Mouse (Mus musculus) MEL (cell line): ENCODE measurements around the gene Ccdc115. TPM values are rescaled to one million over a fixed set of nuclear protein-coding genes. Genes with fewer than 3 reads are reported as not detected.

Experiments
- DNase-seq: peaks from one replicate; pipeline ENCODE4 v3.0.0; 2011; ENCODE audit warnings: low read depth, low spot score
- H3K27ac ChIP-seq: 2 replicates; pipeline ENCODE4 v1.5.1; 2012; ENCODE audit warnings: low read depth, mild to moderate bottlenecking, control low read depth, low read length, moderate library complexity; ENCODE audit not compliant: control insufficient read depth
- H3K27me3 ChIP-seq, 2 experiments: fragments of 150-350 bp in 1 of 2; sonication (generic) in 1 of 2; 2 replicates each; pipeline ENCODE4 v1.6.1; 2012; ENCODE audit warnings: low read length in 2 of 2, mild to moderate bottlenecking in 2 of 2, improper control_type of control experiment in 1 of 2, moderate library complexity in 1 of 2; ENCODE audit not compliant: insufficient read depth in 2 of 2, control insufficient read depth in 1 of 2
- H3K36me3 ChIP-seq, 2 experiments: 2 replicates each; pipeline ENCODE4 v1.6.1; 2012 to 2014; ENCODE audit warnings: low read length in 2 of 2, improper control_type of control experiment in 1 of 2, inconsistent platforms in 1 of 2, mild to moderate bottlenecking in 1 of 2; ENCODE audit not compliant: insufficient read depth in 2 of 2, control insufficient read depth in 1 of 2
- H3K4me1 ChIP-seq, 2 experiments: fragments of 150-350 bp in 1 of 2; sonication (generic) in 1 of 2; 2 replicates each; pipeline ENCODE4 v1.6.1; 2012; ENCODE audit warnings: low read length in 2 of 2, improper control_type of control experiment in 1 of 2, mild to moderate bottlenecking in 1 of 2; ENCODE audit not compliant: insufficient read depth in 2 of 2, control insufficient read depth in 1 of 2
- H3K4me3 ChIP-seq, 2 experiments: fragments of 150-350 bp in 1 of 2; sonication (generic) in 1 of 2; 2 replicates each; pipeline ENCODE4 v1.5.1; 2012; ENCODE audit warnings: low read depth in 2 of 2, low read length in 2 of 2, mild to moderate bottlenecking in 2 of 2, moderate library complexity in 2 of 2, control low read depth in 1 of 2, improper control_type of control experiment in 1 of 2; ENCODE audit not compliant: control insufficient read depth in 1 of 2, insufficient read depth in 1 of 2
- H3K79me2 ChIP-seq: 2 replicates; pipeline ENCODE4 v1.6.1; 2012; ENCODE audit warnings: mild to moderate bottlenecking, low read length, moderate library complexity; ENCODE audit not compliant: control insufficient read depth, poor library complexity, insufficient read depth
- H3K9ac ChIP-seq: 2 replicates; pipeline ENCODE4 v1.6.1; 2012; ENCODE audit warnings: low read depth, mild to moderate bottlenecking, control low read depth, low read length, moderate library complexity; ENCODE audit not compliant: control insufficient read depth, poor library complexity, severe bottlenecking
- H3K9me3 ChIP-seq: fragments of 150-350 bp; sonication (generic); replicated peaks from 2 replicates; pipeline ENCODE4 v1.6.1; 2012; ENCODE audit warnings: mild to moderate bottlenecking, low read length, improper control_type of control experiment, moderate library complexity; ENCODE audit not compliant: insufficient read depth
- BHLHE40 ChIP-seq: IDR thresholded peaks from 2 replicates; pipeline ENCODE4 v1.6.1; 2012; ENCODE audit warnings: low read depth, mild to moderate bottlenecking, inconsistent platforms, low read length, improper control_type of control experiment, borderline replicate concordance
- CHD1 ChIP-seq: IDR thresholded peaks from 2 replicates; pipeline ENCODE4 v1.6.1; 2012; ENCODE audit warnings: low read depth, mild to moderate bottlenecking, inconsistent platforms, low read length, improper control_type of control experiment
- CTCF ChIP-seq, 3 experiments: IDR thresholded peaks in 2 of 3; conservative IDR thresholded peaks in 1 of 3; 2 replicates each; pipeline ENCODE4 v1.5.1; 2011 to 2012; ENCODE audit warnings: low read length in 3 of 3, low read depth in 2 of 3, mild to moderate bottlenecking in 2 of 3, improper control_type of control experiment in 1 of 3, inconsistent platforms in 1 of 3, mixed read lengths in 1 of 3, moderate library complexity in 1 of 3; ENCODE audit not compliant: control insufficient read depth in 1 of 3, insufficient read depth in 1 of 3, poor library complexity in 1 of 3, severe bottlenecking in 1 of 3
- E2F4 ChIP-seq: IDR thresholded peaks from 2 replicates; pipeline ENCODE4 v1.6.1; 2011; ENCODE audit warnings: low read depth, low read length, improper control_type of control experiment, borderline replicate concordance
- ELF1 ChIP-seq: IDR thresholded peaks from 2 replicates; pipeline ENCODE4 v1.6.1; 2014; ENCODE audit warnings: low read depth, mild to moderate bottlenecking, inconsistent platforms, low read length, improper control_type of control experiment, moderate library complexity
- EP300 ChIP-seq, 2 experiments: IDR thresholded peaks; 2 replicates each; pipeline ENCODE4 v1.6.1; 2011; ENCODE audit warnings: improper control_type of control experiment in 2 of 2, low read length in 2 of 2, low read depth in 1 of 2, mild to moderate bottlenecking in 1 of 2
- ETS1 ChIP-seq: IDR thresholded peaks from 2 replicates; pipeline ENCODE4 v1.6.1; 2012; ENCODE audit warnings: low read depth, mild to moderate bottlenecking, inconsistent platforms, low read length, improper control_type of control experiment, moderate library complexity
- GABPA ChIP-seq: IDR thresholded peaks from 2 replicates; pipeline ENCODE4 v1.6.1; 2012; ENCODE audit warnings: low read depth, mild to moderate bottlenecking, inconsistent platforms, low read length, improper control_type of control experiment, moderate library complexity
- GATA1 ChIP-seq: IDR thresholded peaks from 2 replicates; pipeline ENCODE4 v1.6.1; 2011; ENCODE audit warnings: low read depth, low read length, improper control_type of control experiment
- HCFC1 ChIP-seq: IDR thresholded peaks from 2 replicates; pipeline ENCODE4 v1.6.1; 2012; ENCODE audit warnings: low read depth, mild to moderate bottlenecking, inconsistent platforms, low read length, improper control_type of control experiment, moderate library complexity
- JUND ChIP-seq: IDR thresholded peaks from 2 replicates; pipeline ENCODE4 v1.6.1; 2011; ENCODE audit warnings: low read depth, mild to moderate bottlenecking, improper control_type of control experiment, low read length
- KAT2A ChIP-seq: conservative IDR thresholded peaks from 2 replicates; pipeline ENCODE4 v1.6.1; 2012; ENCODE audit warnings: low read depth, low read length, improper control_type of control experiment, inconsistent platforms
- MAFK ChIP-seq: IDR thresholded peaks from 2 replicates; pipeline ENCODE4 v1.6.1; 2011; ENCODE audit warnings: low read depth, mild to moderate bottlenecking, low read length, improper control_type of control experiment, borderline replicate concordance
- MAX ChIP-seq: IDR thresholded peaks from 2 replicates; pipeline ENCODE4 v1.6.1; 2011; ENCODE audit warnings: low read length, improper control_type of control experiment
- MYB ChIP-seq: IDR thresholded peaks from 2 replicates; pipeline ENCODE4 v1.6.1; 2011; ENCODE audit warnings: mild to moderate bottlenecking, low read depth, low read length, improper control_type of control experiment
- MYC ChIP-seq: IDR thresholded peaks from 2 replicates; pipeline ENCODE4 v1.6.1; 2011; ENCODE audit warnings: low read depth, mild to moderate bottlenecking, low read length, improper control_type of control experiment, moderate library complexity
- NRF1 ChIP-seq: IDR thresholded peaks from 2 replicates; pipeline ENCODE4 v1.6.1; 2014; ENCODE audit warnings: low read depth, mild to moderate bottlenecking, inconsistent platforms, low read length, improper control_type of control experiment, moderate library complexity; ENCODE audit not compliant: poor library complexity, insufficient read depth, severe bottlenecking
- POLR2A ChIP-seq, 2 experiments: IDR thresholded peaks; 2 replicates each; pipeline ENCODE4 v1.6.1; 2011 to 2012; ENCODE audit warnings: low read length in 2 of 2, mild to moderate bottlenecking in 2 of 2, control low read depth in 1 of 2, improper control_type of control experiment in 1 of 2, low read depth in 1 of 2, moderate library complexity in 1 of 2; ENCODE audit not compliant: control insufficient read depth in 1 of 2, insufficient read depth in 1 of 2, poor library complexity in 1 of 2
- POLR2AphosphoS2 ChIP-seq: IDR thresholded peaks from 2 replicates; pipeline ENCODE4 v1.6.1; 2011; ENCODE audit warnings: low read length, improper control_type of control experiment
- RAD21 ChIP-seq: IDR thresholded peaks from 2 replicates; pipeline ENCODE4 v1.6.1; 2011; ENCODE audit warnings: mild to moderate bottlenecking, low read depth, low read length, improper control_type of control experiment
- SIN3A ChIP-seq: IDR thresholded peaks from 2 replicates; pipeline ENCODE4 v1.6.1; 2012; ENCODE audit warnings: low read length, improper control_type of control experiment, inconsistent platforms
- TAL1 ChIP-seq: IDR thresholded peaks from 2 replicates; pipeline ENCODE4 v1.6.1; 2012; ENCODE audit warnings: mild to moderate bottlenecking, inconsistent platforms, low read length, moderate library complexity, mixed read lengths
- TBP ChIP-seq: IDR thresholded peaks from 2 replicates; pipeline ENCODE4 v1.8.0; 2011; ENCODE audit warnings: low read depth, low read length, improper control_type of control experiment
- UBTF ChIP-seq: IDR thresholded peaks from 2 replicates; pipeline ENCODE4 v1.6.1; 2012; ENCODE audit warnings: low read depth, mild to moderate bottlenecking, inconsistent platforms, low read length, improper control_type of control experiment, moderate library complexity, borderline replicate concordance; ENCODE audit not compliant: insufficient read depth
- USF1 ChIP-seq: IDR thresholded peaks from 2 replicates; pipeline ENCODE4 v1.6.1; 2014; ENCODE audit warnings: low read depth, mild to moderate bottlenecking, inconsistent platforms, low read length, improper control_type of control experiment, moderate library complexity
- USF2 ChIP-seq, 2 experiments: IDR thresholded peaks; 2 replicates each; pipeline ENCODE4 v1.6.1; 2011 to 2012; ENCODE audit warnings: improper control_type of control experiment in 2 of 2, low read length in 2 of 2, borderline replicate concordance in 1 of 2, inconsistent platforms in 1 of 2, low read depth in 1 of 2, mild to moderate bottlenecking in 1 of 2; ENCODE audit not compliant: insufficient read depth in 1 of 2
- ZC3H11A ChIP-seq: IDR thresholded peaks from 2 replicates; pipeline ENCODE4 v1.6.1; 2012; ENCODE audit warnings: low read depth, mild to moderate bottlenecking, inconsistent platforms, low read length, improper control_type of control experiment
- ZKSCAN1 ChIP-seq: IDR thresholded peaks from 2 replicates; pipeline ENCODE4 v1.6.1; 2012; ENCODE audit warnings: low read depth, mild to moderate bottlenecking, inconsistent platforms, low read length, improper control_type of control experiment, moderate library complexity
- ZNF384 ChIP-seq: IDR thresholded peaks from 2 replicates; pipeline ENCODE4 v1.6.1; 2012; ENCODE audit warnings: low read depth, mild to moderate bottlenecking, inconsistent platforms, low read length, improper control_type of control experiment
- polyA plus RNA-seq, 2 experiments: library from polyadenylated mRNA; stranded (reverse) in 1 of 2; unstranded in 1 of 2; fragments of >175 nt in 1 of 2; fragments of >200 nt in 1 of 2; gene quantifications; 2 replicates each; pipeline versions ENCODE4 v1.2.1 to v1.2.4; 2012; ENCODE audit warnings: low replicate concordance in 2 of 2, low read depth in 1 of 2; ENCODE audit not compliant: insufficient read length in 2 of 2, insufficient read depth in 1 of 2, missing spikeins in 1 of 2
- total RNA-seq: library from RNA; depleted of rRNA; stranded (reverse); fragments of 300-350 nt; gene quantifications from 2 replicates; pipeline ENCODE4 v1.2.3, GENCODE M21; 2012

Ccdc115 gene
- total and polyA plus RNA-seq, 3 experiments, result 63.4 to 78.7 TPM; not detected in 1

DNA sequence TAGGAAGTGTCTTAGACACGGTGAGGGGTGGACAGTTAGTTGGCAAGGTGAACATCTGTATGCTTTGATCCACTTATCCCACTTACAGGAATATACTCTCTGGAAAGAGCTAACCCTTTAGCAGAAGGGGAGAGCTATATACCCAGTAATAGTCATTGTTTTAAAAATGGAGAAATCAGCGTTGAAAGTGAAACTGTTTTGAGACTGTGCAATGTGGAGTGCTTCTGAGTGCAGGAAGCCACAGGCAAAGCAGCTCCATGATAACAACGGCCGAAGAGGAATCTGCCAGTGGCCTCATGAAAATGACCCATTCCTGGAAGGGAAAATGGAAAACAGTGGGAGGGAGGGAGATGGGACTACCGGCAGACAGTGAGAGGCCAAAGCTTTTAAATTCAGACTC lies 41.3 kb upstream of the Ccdc115 start:
- peaks cover 23 to 36% of the 10 kb centered on the region in 2 experiments for H3K4me1 ChIP-seq
- H3K27me3 ChIP-seq, result no peaks in the 10 kb centered on the region
- H3K36me3 ChIP-seq, result peaks cover 0 to 27% of the 10 kb centered on the region in 2 experiments; a peak in 2 of 4 replicates
- DNase-seq, result peak; percentile 50
- peak overlapping the region; percentile 9 for H3K27ac ChIP-seq
- peak overlapping the region; percentile 63 for H3K9ac ChIP-seq
- no peaks in the 10 kb centered on the region for H3K9me3 ChIP-seq
- TF ChIP-seq RAD21 (no peak), SIN3A (no peak), MYC (no peak), ZNF384 (no peak), KAT2A (no peak), TAL1 (no peak), GABPA (no peak), ETS1 (peak; percentile 31; the same call in 1 of the 2 replicates), UBTF (no peak), GATA1 (0 out of 2 replicates have a peak, but pooled peaks have one; percentile 14), USF1 (no peak), MAX (no peak), JUND (no peak), CTCF (IDR thresholded peaks at IDR 0.05 in 2 of 3, conservative IDR thresholded peaks at IDR 0.05 in 1 of 3; ENCODE audit: control insufficient read depth in 1 of 3, insufficient read depth in 1 of 3, low read depth in 2 of 3, low read length in 3 of 3, poor library complexity in 1 of 3, severe bottlenecking in 1 of 3) (no peak), EP300 (IDR thresholded peaks at IDR 0.05; ENCODE audit: low read depth in 1 of 2, low read length in 2 of 2) (peak; percentile 11 to 26; a peak in 1 of 4 replicates), TBP (no peak), ZC3H11A (no peak), E2F4 (no peak)
- H3K79me2 ChIP-seq, result no peaks in the 10 kb centered on the region
- H3K4me3 ChIP-seq, result peak overlapping the region; percentile 47 to 60

DNA sequence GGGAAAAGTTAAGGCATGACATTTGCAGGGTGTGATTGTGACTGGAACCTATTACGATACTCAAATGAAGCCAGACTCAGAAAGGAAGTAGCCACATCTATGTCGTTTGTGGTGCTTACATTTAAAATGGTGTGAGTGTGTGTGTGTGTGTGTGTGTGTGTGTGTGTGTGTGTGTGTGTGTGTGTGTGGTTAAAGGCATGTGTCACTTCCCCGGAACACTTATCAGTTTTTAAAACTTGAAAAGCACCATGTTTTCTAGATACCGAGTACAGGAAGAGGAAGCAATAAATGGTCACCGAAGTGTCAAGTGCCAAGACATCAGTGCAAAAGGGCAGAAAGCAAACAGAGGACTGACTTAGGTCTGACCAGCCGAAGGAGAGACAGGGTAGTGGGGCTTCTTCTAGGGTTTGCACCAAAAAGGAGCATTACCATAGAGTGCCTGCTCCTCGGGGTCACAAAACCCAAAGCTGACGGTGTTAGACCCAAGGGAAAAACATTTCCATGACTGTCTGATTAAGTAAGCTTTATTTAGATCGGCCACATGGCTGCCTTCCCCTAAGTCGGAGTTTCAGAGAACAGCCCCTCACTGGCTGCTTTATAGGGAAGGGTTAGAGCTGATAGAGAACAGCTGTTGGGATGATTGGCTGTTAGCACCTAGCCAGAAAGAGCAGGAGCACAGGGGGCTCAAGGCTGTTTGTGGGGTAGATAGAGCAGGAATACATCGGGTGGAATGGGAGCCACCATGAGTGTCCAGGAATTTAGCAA lies 39.6 kb upstream of the Ccdc115 start:
- peak; percentile 73 for DNase-seq
- no peaks in the 10 kb centered on the region for H3K79me2 ChIP-seq
- peak overlapping the region; percentile 55 for H3K9ac ChIP-seq
- no peaks in the 10 kb centered on the region for H3K27me3 ChIP-seq
- H3K36me3 ChIP-seq, result peaks cover 0 to 24% of the 10 kb centered on the region in 2 experiments; a peak in 2 of 4 replicates
- peaks cover 21 to 33% of the 10 kb centered on the region in 2 experiments for H3K4me1 ChIP-seq
- H3K4me3 ChIP-seq, result peak overlapping the region; percentile 23 to 40
- H3K27ac ChIP-seq, result peak overlapping the region; percentile 79
- no peaks in the 10 kb centered on the region for H3K9me3 ChIP-seq
- TF ChIP-seq USF2 (IDR thresholded peaks at IDR 0.05; ENCODE audit: borderline replicate concordance in 1 of 2, insufficient read depth in 1 of 2, low read depth in 1 of 2, low read length in 2 of 2) (no peak), EP300 (IDR thresholded peaks at IDR 0.05; ENCODE audit: low read depth in 1 of 2, low read length in 2 of 2) (peak; percentile 67 to 77; a peak in 3 of 4 replicates), HCFC1 (0 out of 2 replicates have a peak, but pooled peaks have one; percentile 45), CHD1 (no peak), GABPA (no peak), ETS1 (peak; percentile 85), BHLHE40 (no peak; the same call in 1 of the 2 replicates), MAX (peak; percentile 39; the same call in 1 of the 2 replicates), ZKSCAN1 (no peak), MYB (no peak), UBTF (no peak), ELF1 (peak; percentile 57; the same call in 1 of the 2 replicates), NRF1 (no peak), E2F4 (no peak), MAFK (no peak), RAD21 (no peak), POLR2A (IDR thresholded peaks at IDR 0.05; ENCODE audit: control insufficient read depth in 1 of 2, insufficient read depth in 1 of 2, low read depth in 1 of 2, low read length in 2 of 2, poor library complexity in 1 of 2) (no peak), POLR2AphosphoS2 (0 out of 2 replicates have a peak, but pooled peaks have one; percentile 32), KAT2A (no peak), ZNF384 (no peak)
